Mouse (Mus musculus) gastrocnemius, postnatal 25 days (tissue): ENCODE data around the gene Frmd8. TPM values are rescaled to one million over a fixed set of nuclear protein-coding genes. Genes with fewer than 3 reads are reported as not detected.

Experiments used
- DNase-seq: peaks from one replicate; pipeline ENCODE4 v3.0.0; 2022
- long read RNA-seq, 2 experiments: library from polyadenylated mRNA; stranded (forward); transcript quantifications; one replicate each; pipeline ENCODE4 v2.0.0; 2021
- total RNA-seq, 2 experiments: library from RNA; stranded (reverse); gene quantifications; 1 replicate in 1 of 2; 2 replicates in 1 of 2; pipeline ENCODE4 v1.2.3; 2021

Gene Frmd8
- 1 to 10 TPM; 3.7 to 6.4 TPM for total RNA-seq
- long read RNA-seq, experiment 1, full-length matches to known transcripts = 5 of 28 reads
- long read RNA-seq, experiment 1, partial matches to known transcripts = 0 of 28 reads
- long read RNA-seq, experiment 1, other reads (novel, unspliced or antisense) = 23 of 28 reads
- long read RNA-seq, experiment 2, full-length matches to known transcripts = 6 of 23 reads
- long read RNA-seq, experiment 2, partial matches to known transcripts = 0 of 23 reads
- long read RNA-seq, experiment 2, other reads (novel, unspliced or antisense) = 17 of 23 reads

DNA sequence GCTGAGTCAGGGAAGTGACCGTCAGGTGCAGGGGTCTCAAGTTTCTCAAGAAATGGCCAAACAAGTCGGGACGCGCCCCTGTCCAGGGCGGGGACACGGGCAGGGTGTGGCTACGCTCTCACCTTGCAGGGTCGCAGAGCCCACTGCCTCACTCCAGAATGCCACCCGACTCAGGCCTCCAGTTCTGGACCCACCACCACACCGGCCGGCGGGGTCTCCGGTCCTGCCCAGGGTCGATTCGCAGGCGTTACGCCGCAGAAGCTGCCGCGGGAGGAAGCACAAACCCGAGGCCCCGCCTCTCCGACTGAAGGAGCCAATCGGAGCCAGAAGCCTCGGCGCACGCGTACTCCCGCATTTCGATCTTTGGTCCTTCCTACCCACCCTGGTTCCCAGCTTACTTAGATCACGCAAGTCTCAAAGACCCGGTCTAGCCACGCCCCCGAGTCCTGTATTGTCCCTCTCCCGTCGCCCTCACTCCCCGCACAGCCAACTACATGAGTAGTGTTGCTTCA is at the start of gene Frmd8:
TSS of gene Frmd8 (minus strand) at position 306 of the 512 bp plus-strand sequence.
- peak; percentile 91 for DNase-seq

DNA sequence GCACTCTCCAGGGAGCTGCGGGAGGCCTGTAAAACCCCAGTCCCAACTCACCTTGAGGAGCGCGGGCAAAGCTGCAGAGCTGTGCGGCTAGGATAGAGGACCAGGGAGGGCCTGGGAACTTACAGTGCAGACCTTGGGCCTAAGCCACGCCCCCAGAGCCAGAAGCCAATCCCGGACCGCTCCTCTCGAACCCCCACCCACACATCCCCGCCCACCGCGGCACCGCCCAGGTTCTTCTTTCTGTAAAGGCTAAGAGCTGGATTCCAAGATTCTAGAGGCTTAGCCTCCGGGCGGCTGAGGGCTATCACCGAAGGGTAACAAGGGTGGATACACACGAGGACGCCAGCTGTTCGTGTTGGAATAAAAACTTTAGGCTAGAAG is 49.6 kb upstream of the Frmd8 start, which contains the start of gene Cdc42ep2:
TSS of gene Cdc42ep2 (minus strand) at position 104 of the 381 bp plus-strand sequence.
- peak; percentile 98 for DNase-seq

DNA sequence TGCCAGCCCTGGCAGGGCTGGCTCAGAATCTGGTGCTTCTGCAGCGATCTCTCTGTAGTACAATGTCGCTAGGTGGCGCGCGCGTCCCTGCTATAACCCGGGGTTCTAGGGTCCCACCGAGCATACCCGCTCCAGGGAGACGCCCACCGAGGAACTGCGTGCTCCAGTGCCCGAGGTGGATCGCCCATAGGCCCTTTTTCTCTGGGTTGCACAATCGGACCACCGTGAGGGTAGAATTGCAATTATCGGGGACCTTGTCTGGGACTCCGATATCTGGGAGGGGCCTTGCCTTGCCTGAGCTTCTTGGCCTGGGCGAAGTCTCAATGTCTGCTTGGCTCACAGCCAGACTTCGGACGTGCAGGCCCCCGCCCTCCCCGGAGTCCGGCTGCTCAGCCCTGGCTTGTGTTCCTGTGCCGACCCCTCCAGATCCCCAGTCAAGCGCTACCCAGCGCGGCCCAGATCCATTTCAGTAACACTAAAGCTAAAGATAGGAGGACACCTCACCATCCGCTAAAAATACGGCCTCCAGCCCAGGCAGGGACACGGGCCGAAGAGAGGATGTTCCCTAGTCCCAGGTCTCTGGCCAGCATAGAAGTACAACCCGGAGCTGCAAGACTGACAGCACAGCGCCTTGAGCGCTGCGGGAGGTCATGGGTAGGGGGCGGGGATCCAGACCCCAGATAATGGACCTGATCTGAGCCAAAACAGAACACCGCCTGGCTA is 49.1 kb upstream of the Frmd8 start:
- DNase-seq = peak; percentile 86

DNA sequence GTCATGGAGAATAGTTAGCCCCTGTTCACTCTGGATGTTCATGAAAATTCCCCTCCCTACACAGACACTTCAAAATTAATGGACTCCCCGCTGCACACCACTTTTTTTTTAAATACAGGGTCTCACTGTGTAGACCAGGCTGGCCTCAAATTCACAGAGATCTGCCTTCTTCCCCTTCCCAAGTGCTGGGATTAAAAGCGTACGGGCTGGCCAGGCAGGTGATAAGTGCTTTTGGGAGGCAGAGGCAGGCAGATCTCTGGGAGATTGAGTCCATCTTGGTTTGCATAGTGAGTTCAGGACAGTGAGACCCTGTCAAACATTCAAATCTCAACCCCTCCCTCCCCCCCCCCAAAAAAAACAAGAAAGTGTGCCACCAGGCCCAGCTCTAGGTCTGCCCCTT is 47.9 kb upstream of the Frmd8 start:
- no peak for DNase-seq

DNA sequence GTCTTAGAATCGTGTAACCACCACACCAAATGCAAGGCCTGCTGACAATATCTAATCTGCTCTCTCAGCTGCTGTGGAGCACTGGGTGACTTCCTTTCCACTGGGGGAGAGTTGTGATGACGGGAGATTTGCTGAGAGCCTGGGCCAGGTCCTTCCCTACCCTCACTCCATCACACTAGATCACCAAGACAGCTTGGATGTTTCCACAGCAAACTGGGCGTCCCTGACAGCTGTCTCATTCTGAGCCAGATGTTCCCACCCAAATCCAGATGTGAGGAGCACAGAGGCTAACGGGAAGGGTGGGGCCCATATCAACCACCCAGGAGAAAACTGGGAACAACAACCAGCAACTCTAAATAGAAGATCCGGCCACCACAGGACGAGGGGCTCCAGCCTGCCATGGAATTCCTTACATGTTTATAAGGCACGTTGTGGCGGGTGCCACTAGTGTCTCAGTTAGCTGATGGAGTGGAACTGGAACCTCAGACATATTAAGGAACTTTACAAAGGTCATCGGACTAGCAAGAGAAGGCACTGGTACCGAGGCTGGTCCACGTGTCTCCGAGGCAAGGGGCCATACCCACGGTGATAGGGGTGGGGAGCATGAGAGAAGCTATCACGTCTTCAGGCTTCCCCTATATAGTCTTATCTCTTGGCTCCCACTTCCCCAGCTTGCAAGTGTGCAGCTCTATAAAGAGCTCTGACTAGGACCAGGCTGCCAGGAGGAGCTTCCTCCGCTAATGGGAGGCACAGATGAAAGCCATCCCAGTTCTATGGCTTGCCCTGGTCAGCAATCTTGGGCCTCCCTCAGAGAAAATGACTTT is 47.3 kb upstream of the Frmd8 start:
- peak; percentile 70 for DNase-seq

DNA sequence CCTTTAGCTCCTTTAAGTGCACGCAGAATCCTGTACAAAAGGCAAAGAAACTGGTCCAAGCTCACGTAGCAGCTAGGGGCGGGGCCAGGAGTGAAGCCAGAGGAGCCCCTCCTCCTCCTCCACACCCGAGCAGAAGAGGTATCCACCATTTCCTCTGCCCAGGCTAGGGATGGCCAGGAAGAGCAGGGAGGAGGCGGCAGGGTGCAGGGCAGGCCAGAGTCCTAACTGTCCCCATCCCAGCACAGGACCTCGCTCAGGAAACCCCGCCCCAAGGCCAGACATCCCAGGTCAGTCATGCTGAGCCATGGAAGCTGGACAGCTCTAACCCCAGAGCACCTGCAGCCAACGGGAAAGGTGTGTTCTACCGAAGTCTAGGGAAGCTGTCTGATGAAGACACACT is 46.6 kb upstream of the Frmd8 start:
- DNase-seq = no peak

DNA sequence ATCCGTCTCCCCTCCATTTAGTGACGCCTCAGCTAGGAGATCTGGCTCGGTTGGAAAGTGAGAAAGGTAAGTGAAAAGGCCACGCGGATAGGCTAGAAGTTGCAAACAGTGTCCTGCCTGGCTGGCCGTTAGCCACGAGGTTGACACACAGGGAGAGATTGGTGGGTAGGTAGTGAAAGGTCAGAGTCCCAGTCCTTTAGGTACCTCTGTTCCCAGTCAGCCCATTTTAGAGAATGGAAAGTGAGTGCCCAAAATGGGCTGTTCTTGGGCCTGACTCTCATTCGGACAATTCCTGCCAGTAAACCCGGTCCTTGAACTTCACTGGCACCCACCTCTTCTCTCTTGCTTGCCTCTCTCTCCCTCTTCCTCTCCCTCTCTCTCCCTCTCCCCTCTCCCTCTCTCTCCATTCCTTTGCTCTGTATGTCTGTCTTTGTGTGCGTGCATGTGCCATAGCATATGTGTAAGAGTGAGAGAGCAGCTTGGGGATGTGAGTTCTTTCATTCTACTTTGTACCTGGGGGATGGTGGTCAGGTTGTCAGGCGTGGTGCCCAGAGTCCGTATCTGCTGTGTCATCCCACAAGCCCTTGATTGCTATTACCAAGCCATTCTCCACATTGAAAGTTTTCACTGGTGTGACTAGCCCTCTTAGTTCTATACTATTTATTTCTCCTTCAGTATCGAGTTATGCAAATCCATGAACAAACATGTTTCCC is 38.1 kb upstream of the Frmd8 start, which contains the start of gene Dpf2:
TSS of gene Dpf2 (minus strand) at position 4 of the 713 bp plus-strand sequence.
- no peak for DNase-seq

DNA sequence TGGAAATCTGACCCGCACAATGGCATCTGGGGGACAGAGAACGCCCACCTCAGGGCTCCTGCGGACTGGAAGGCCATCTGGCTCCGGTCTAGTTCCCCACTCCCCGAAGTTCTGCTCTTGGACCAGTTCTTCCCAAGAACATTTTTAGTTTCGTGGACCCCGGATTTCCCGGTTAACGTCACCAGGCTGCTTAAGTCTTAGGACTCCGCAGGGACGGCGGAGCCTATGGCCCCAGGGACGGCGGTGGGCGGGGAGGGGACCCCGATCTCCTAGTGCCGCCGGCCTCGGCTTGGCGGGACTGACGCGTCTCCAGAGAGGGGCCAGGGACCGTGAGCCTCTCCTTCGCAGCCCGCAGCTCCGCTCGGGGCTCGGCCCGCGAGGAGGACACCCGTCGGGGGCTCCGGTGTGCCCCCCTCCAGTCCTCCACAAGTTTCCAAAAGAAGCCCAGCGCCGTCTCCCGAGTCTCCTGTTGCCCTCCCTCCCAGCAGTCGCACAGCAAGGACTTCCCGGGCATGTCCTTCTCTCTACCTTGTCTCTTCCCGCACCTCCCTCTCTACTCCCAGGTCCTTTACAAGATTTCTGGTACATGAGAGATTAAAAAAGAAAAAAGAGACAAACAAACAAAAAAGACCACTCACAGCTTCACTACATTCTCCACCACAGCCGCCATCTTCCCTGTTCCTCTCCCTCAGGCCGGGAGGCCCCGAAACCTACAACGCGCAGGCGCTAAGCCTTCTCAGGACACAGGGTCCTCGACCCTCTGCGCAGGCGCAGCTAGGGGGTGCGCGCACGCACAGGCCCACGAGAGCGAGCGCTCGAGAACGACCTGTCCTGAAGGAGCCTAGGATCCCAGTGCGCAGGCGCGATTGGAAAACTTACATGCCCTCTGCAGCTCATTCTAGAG is 37.3 kb upstream of the Frmd8 start:
- DNase-seq = peak; percentile 99

DNA sequence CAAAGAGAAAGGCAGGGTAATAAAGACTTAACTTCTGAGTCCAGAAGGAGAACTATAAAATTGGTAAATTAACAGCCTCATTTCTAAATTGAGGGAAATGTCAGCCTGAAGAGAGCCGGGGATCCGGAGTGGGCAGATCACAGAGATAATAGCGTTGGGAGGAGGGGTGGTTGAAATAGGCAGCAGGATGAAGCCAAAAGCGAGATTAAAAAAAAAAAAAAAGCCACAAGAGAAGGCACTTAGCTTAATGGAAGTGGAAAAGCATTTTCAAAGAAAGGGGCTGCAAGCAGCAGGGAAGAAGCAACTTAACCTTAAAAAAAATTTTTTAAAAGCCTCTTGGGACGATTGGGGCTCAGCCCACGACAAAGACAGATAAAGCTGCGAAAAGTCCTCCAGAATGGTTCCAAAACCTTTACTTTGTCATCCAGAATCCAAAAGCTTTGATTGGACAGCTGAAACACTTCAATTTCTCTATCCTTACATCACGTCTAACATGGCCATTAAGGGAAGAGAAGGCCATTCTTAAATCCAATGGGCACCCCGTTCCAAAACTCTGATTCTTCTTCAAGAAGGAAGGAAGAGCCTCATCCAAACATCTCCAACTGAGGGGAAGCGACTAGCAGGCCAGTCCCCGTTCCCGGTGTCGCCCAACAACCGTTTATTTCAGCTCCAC is 36.5 kb upstream of the Frmd8 start:
- no peak for DNase-seq

DNA sequence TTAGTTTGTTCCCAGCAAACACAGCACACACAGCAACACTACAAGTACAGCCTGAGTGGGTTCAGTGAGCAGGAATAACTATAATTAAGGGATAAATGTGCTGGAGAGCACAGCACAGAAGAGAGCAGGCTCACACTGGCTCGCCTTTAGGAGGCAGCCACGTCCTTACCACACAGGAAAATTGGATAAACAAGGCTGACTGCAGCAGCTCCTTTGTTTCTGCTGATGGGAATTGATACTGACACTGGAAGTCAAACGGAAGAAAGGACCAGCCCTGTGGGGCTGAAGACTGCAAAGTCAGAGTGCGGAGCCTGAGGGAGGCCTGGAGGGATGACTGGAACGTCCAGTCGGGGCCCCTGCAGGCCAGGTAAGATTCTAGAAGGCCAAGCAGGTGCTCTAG is 35.1 kb upstream of the Frmd8 start:
- no peak for DNase-seq

DNA sequence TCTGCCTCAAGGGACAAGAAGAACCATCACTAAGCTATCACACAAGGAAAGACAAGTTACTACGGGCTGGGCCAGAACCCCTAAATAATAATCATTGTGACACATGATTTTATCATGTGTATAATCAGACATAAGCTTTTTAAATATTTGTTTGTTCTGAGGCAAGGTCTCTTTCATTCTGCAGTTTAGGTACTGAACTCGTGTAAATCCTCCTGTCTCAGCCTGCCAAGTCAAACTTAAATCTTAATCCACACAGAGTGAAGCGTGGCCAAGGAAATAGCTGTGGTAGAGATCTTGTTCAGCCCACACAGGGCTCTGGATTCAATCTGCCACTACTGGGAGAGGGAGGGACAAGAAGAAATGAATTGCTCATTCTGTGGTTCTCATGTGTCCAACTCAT is 32.2 kb upstream of the Frmd8 start:
- DNase-seq = no peak

DNA sequence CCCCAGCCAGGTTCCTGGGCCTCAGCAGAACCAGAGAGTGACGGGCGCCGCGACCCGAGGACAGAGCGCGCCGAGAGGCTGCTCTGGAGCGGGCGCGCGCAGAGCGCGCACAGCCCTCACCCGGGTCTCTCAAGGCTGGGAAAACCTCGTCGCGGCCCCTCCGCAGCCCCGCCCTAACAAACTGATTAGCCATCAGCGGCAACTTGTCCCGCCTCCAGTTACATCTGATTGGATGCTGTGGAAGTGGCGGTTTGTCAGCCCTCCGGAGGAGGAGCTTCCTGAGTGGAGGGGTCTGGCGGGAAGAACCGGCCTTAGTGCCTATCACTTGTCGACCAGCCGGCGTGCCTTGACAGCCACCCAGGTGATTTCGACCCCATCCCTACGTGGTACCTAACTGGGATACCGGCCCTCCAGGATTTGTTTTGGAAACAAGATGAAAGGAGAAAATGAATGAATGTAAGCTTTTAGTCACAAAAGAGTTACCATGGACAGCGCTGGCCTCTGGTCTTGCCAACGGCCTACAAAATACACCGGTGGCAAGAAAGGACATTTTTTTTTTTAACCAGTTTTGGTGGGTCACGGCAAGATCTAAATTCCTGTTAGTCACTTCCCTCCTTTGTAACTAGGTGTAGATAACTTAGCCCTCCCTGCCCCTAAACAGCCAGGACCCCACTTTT is 19.1 kb upstream of the Frmd8 start, which contains the start of gene Tigd3:
TSS of gene Tigd3 (minus strand) at position 148 of the 677 bp plus-strand sequence.
- DNase-seq = peak; percentile 91

DNA sequence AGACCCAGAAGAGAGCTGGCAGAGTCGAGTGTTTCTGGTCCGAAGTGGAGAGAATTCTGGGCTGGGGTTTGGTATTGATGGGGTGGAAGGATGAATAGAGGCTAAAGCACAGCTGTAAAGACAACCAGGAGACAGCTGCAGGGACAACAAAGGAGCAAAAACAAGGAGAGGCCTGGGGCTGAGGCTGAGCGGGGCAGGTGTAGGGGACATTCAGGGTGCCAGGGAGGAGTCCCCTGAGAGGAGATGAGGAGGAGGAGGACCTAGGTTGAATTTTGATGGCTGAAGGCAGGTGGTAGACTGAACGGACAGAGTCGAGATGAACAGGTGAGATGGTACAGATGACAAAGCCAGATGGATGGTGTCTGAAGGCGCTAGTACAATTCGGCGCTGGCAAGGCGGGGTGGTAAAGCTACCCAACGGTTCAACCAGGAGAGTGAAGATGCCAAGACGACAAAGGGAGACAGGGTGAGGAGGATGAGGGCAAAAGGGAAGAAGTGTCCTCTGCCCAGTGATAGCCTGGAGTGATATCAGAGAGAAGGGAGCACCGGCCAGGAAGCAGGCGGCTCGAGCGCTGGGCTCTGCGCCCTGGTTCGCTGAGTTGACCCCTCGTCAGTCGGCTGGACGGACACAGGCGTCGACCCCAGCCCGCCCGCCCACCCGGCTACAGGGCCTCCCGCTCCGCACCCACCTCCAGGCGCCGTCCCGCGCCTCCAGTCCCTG is 18.4 kb upstream of the Frmd8 start:
- no peak for DNase-seq

DNA sequence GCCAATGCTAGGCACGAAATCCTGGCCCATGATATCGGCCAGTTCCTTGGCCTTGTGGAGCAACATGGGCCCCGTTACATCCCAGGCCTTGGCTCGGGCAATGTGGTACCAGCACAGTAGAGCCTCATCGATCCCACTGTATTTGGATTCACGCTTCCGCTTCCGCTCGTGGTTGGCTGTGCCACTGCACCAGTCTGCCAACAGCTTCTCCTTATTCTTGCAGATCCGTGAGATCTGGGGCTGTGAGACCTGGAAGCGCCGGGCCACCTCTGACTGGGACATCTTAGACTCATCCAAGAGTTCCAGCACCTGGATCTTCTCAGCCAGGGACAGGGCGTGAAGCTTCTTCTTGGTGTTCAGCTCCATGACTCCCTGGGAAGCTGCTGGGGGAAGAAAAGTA is 17.7 kb upstream of the Frmd8 start:
- no peak for DNase-seq

DNA sequence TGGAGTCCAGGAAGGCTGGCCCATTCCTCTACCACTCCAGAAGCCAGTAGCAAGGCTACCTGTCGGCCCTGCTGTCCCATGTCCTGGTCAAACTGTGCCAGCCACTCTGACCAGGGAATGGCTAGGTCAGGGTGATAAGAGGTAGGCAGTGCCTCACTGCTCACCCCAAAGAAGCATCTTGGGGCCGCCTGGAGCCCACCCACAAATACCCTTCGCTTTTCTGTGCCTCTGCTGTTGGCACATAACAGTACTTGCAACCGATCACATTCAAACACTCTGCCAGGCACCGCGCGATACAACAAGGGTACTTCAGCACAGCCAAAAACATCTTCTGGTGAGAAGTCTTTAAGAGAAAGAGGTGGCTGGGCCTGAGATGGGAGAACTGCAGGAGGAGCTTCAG is 17.2 kb upstream of the Frmd8 start:
- no peak for DNase-seq

DNA sequence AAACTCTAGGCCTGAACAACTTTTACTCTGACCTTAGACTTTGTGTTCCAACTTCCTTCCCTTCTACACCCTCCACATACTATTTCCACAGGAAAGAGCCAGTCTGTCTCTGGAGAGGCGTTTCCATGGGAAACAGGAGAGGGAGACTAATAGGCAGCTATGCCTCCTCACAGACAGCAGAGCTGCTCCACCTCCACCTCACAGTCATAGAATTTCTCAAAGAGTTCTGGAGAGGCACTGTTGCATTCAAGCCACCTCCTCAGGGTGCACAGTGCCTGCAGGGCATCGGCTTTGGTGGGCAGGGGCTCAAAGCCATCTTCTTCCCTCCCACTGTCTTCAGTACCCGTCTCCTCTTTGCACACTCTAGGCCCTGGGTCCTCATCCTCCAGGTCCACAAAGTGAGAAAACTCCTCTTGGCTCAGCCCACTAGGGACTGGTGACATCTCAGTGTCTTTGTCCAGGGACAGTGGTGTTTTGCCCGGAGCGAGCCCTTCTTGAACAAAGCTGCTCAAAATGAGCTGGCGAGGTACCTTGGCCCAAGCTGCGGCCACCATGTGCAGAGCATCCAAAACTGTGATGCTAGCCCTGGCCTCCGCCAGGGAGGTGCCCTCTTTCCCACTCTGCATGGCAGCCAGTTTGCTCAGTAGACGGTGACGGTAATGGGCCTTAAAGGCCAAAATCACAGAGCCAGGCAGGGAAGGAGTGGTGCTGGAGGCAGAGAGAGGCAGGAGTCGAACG is 16.6 kb upstream of the Frmd8 start:
- DNase-seq = no peak

DNA sequence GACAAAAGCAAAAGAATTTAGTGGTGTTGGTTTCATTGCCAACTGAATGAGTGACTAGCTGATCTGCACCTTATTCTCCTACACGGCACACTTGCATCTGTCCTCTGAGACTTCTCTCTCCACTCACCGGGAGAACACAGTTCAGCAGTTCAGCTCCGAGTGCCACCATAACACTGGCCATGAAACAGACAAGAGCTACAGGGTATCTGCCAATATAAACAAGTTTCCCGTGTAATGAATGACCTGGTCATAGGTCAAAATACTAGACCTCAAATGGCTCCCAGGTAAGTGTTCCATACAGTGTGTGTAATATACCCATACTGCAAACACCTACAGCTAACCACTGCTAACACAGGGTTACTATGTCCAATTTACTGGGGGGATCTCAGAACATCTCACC is 14.1 kb upstream of the Frmd8 start:
- DNase-seq = no peak

DNA sequence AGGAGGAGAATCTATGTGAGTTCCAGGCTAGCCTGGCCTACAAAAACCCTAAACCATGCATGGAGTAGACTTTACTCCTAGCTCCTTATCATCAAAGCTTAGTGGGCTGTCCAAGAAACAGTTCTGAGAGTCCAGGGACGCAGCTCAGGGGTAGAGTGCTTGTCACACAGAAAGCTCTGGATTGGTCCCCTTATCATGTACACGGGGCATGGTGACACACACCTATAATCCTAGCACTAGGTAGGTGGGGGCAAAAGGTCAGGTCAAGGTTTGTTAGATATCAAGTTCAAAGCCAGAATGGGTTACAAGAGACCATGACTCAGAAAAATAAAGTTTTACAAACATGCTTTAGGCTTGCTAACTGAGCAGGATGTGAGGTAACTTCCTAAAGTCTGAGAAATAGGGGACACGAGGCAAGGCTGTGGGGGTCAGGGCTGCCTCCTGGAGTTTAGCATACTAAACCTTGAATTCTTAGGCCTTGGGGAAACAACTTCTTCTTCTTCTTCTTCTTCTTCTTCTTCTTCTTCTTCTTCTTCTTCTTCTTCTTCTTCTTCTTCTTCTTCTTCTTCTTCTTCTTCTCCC is 12.3 kb upstream of the Frmd8 start:
- no peak for DNase-seq
